Mouse (Mus musculus) G1E (cell line): ENCODE data around the gene Rpp30.

Experiments
- CTCF ChIP-seq: IDR thresholded peaks from 2 replicates; pipeline ENCODE4 v1.5.1; 2012; ENCODE audit warnings: low read depth, low read length, inconsistent platforms, mixed read lengths
- POLR2AphosphoS5 ChIP-seq: IDR thresholded peaks from 2 replicates; pipeline ENCODE4 v1.6.1; 2012; ENCODE audit warnings: low read depth, low read length, inconsistent platforms; ENCODE audit not compliant: insufficient replicate concordance
- TAL1 ChIP-seq: conservative IDR thresholded peaks from 2 replicates; pipeline ENCODE4 v1.6.1; 2012; ENCODE audit warnings: low read depth, low read length, inconsistent platforms, mixed read lengths

DNA sequence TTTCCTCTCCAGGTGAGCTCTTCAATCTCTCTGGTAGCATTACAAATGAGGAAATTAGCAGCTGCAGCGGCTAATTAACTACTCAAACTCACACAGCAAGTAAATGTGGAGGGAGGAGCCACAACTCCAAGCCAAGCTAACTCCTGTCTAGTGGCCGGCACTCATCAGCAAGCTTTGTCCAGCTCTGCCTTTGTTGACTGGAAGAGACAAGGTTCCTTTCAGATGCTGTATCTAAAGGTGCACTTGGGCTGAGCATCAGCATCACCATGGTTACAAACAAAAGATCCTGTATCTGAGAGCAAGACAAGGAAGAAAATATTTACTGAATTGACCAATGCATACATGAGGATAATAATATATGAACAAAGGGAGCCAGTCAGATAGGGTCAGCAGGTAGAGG, 46.7 kb downstream of the Rpp30 start:
- no peak for TF ChIP-seq TAL1
- TF ChIP-seq CTCF = no peak
- no peak for TF ChIP-seq POLR2AphosphoS5
